In the genomic region with DNA sequence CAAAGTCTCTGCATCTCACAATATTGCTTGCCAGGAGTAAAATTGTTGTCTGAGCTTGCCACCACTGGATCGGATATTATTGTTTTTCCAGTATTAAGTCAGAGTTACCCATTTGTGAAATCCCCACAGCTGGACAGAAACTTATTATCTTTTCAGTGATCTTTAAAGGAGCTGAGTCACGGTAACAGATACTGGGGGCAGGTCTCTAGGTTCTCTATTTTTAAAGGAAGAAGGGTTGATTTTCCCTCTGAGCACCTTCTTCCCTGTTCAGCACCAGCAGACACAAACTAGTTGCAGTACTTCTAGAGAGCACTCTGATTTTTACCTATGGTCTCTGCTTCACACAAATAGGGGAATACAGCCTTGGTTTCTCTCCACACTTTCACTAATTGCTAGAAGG, we compare ENCODE assay signal across 20 mouse cellular contexts. TPM values are rescaled to one million over a fixed set of nuclear protein-coding genes. Genes with fewer than 3 reads are reported as not detected.
DNase-seq lines count a peak whose midpoint lies in the region; ATAC-seq and TF ChIP-seq lines count a peak whose summit lies in the region.
"Not testable (repeated sequence)": the region's sequence is repeated elsewhere in the genome, so short reads cannot be mapped to it uniquely, and the experiment has no call there.
"Had no signal": no experiment of that assay in that cellular context is flagged by ENCODE, and none has a peak within 500 bp of the region (broad histone marks: within the 10 kb centered on the region; RNA-seq: fewer than 3 reads in every experiment).

No protein-coding gene starts in this region.

- in situ Hi-C loops in CH12.LX (cut with MboI; ENCODE audit: low pct_ligation_motif_present, low pct_unique_long_range_greater_than_20kb, low sequenced_read_pairs), result not testable (repeated sequence)

- H3K27me3 ChIP-seq in CH12.LX (replicated peaks), result not testable (repeated sequence)

- H3K4me1 ChIP-seq in CH12.LX (ENCODE audit: control insufficient read depth in 1 of 2, insufficient read depth in 2 of 2), result not testable (repeated sequence)

- TF ChIP-seq EP300 in CH12.LX (IDR thresholded peaks at IDR 0.05; ENCODE audit: low read length), result not testable (repeated sequence)

- not testable (repeated sequence) for H3K4me3 ChIP-seq in CH12.LX (replicated peaks in 1 of 3; ENCODE audit: low read depth in 2 of 3, low read length in 2 of 3, poor library complexity in 1 of 3)

- dilution Hi-C loops in CH12.LX (cut with MboI; ENCODE audit: extremely low pct_ligation_motif_present, extremely low pct_unique_long_range_greater_than_20kb, low sequenced_read_pairs), result not testable (repeated sequence)

- H3K27ac ChIP-seq in CH12.LX (ENCODE audit: insufficient read depth, low read depth), result not testable (repeated sequence)

- not testable (repeated sequence) for TF ChIP-seq CTCF in CH12.LX (conservative IDR thresholded peaks at IDR 0.05 in 1 of 2, IDR thresholded peaks at IDR 0.05 in 1 of 2; ENCODE audit: low read depth in 2 of 2, low read length in 2 of 2)

- H3K9me3 ChIP-seq in CH12.LX (replicated peaks; ENCODE audit: low read length), result not testable (repeated sequence)

- ATAC-seq in common myeloid progenitor, adult 5-6 weeks (replicated peaks; ENCODE audit: low read depth, poor library complexity, severe bottlenecking), result peak; percentile 58
- peak; percentile 85 for ATAC-seq in granulocyte monocyte progenitor cell, adult 5-6 weeks (replicated peaks; ENCODE audit: poor library complexity, severe bottlenecking)
- peak; percentile 54; the same call in 1 of the 2 replicates for ATAC-seq in megakaryocyte progenitor cell, adult 5-6 weeks (replicated peaks; ENCODE audit: poor library complexity)

- not testable (repeated sequence) for H3K9ac ChIP-seq in CH12.LX (ENCODE audit: insufficient read depth, low read depth)

- H3K4me2 ChIP-seq in CH12.LX (ENCODE audit: insufficient read depth, low read depth, poor library complexity, severe bottlenecking), result peak overlapping the region; percentile 50; the same call in 1 of the 2 replicates

- not testable (repeated sequence) for TF ChIP-seq RAD21 in CH12.LX (IDR thresholded peaks at IDR 0.05; ENCODE audit: low read depth, low read length)

- DNase-seq in CH12.LX (ENCODE audit: extremely low read depth), result not testable (repeated sequence)

- H3K36me3 ChIP-seq in CH12.LX (replicated peaks in 1 of 2; ENCODE audit: control insufficient read depth in 1 of 2, insufficient read depth in 1 of 2, low read length in 1 of 2), result not testable (repeated sequence)

- not testable (repeated sequence) for H3K79me2 ChIP-seq in CH12.LX (replicated peaks; ENCODE audit: control insufficient read depth, extremely low read depth, insufficient read depth, poor library complexity, severe bottlenecking)

- TF ChIP-seq POLR2A in CH12.LX (IDR thresholded peaks at IDR 0.05; ENCODE audit: low read depth, low read length), result not testable (repeated sequence)

RNA-seq across cellular contexts. Expression of gene Gm20767, which starts 33.0 kb away (rescaled TPM):
- total RNA-seq in CH12.LX (2012; rRNA removed) (65.7 and 102 TPM in 2 replicates), CH12.LX (2014; rRNA removed) (2.1 and 5.1 TPM in 2 replicates)
- polyA plus RNA-seq in CH12.LX (2012; ENCODE audit: insufficient read length, low read depth), result 4.8 and 8.4 TPM in 2 replicates
- total RNA-seq in common myeloid progenitor, adult 5-6 weeks (2017), result not detected in 2 replicates
- not detected in 2 replicates for total RNA-seq in granulocyte monocyte progenitor cell, adult 5-6 weeks (2014; fragmentation: Nextera tagmentation)
- total RNA-seq in granulocyte monocyte progenitor cell, adult 5-6 weeks (2017), result not detected in 2 replicates
- not detected in 2 replicates for total RNA-seq in megakaryocyte progenitor cell, adult 5-6 weeks (2015)
- not detected in 2 replicates for total RNA-seq in megakaryocyte progenitor cell, adult 5-6 weeks (2017)
- total RNA-seq: adrenal gland, adult 18-20 months; adrenal gland, adult 2 months; adrenal gland, adult 8-10 months; adrenal gland, postnatal 10 days; adrenal gland, postnatal 14 days; adrenal gland, postnatal 25 days; adrenal gland, postnatal 36 days; adrenal gland, postnatal 4 days; G1E; MEL had no signal
- polyA plus RNA-seq: activated CD4-positive, CD25-positive, alpha-beta regulatory T cell, adult 4 months; adrenal gland, adult 2 months; brain, embryonic 14.5 days; CD4-positive, CD25-positive, alpha-beta regulatory T cell, adult 4 months; cerebellum, adult 2 months; G1E had no signal

RNA-seq across cellular contexts. Expression of gene Gm21188, which starts 55.0 kb away (rescaled TPM):
- total RNA-seq in CH12.LX (2012; rRNA removed), result 1.2 TPM in 2 replicates
- total RNA-seq in CH12.LX (2014; rRNA removed), result 0.38 and 0.82 TPM in 2 replicates
- 1.5 and 1.6 TPM in 2 replicates for polyA plus RNA-seq in CH12.LX (2012; ENCODE audit: insufficient read length, low read depth)
- total RNA-seq in common myeloid progenitor, adult 5-6 weeks (2017), result 1.7 and 2.2 TPM in 2 replicates
- 63.0 and 68.6 TPM in 2 replicates for total RNA-seq in granulocyte monocyte progenitor cell, adult 5-6 weeks (2014; fragmentation: Nextera tagmentation)
- total RNA-seq in granulocyte monocyte progenitor cell, adult 5-6 weeks (2017), result 31.0 and 37.9 TPM in 2 replicates
- total RNA-seq in megakaryocyte progenitor cell, adult 5-6 weeks (2015), result 70.2 and 71.3 TPM in 2 replicates
- total RNA-seq in megakaryocyte progenitor cell, adult 5-6 weeks (2017), result 34.4 and 35.7 TPM in 2 replicates
- total RNA-seq: adrenal gland, adult 2 months; ES-E14; MEL had no signal
- polyA plus RNA-seq: adrenal gland, adult 2 months; brain, embryonic 14.5 days; C2C12; cerebellum, adult 2 months had no signal

Comparison
In these comparisons a context has a peak if more than half of its experiments do, and no peak if none do; other contexts are left out.
1. RNA of gene Gm21188, which starts 55.0 kb away (total RNA-seq): 34.4 to 71.3 TPM in megakaryocyte progenitor cell, adult 5-6 weeks and 31.0 to 68.6 TPM in granulocyte monocyte progenitor cell, adult 5-6 weeks; 1.7 to 2.2 TPM in common myeloid progenitor, adult 5-6 weeks and 0.38 to 1.2 TPM in CH12.LX; every median in the first group is over 10 times any median in the second.
2. Peak in every context shown above with its lines, with median percentiles within 50 percentile points of each other: ATAC-seq.